Mouse (Mus musculus) yolk sac, embryonic 10.5 days (tissue): ENCODE results near the gene Rnf224.
A peak's percentile ranks its signal among the peaks of the same experiment; 100 is the strongest.

ENCODE experiments used
- DNase-seq: peaks from one replicate; pipeline ENCODE4 v3.0.0-alpha.2; 2017; ENCODE audit warnings: low spot score

Rnf224 gene

GRCm38 (mm10) chr2:25195211-25196156, 41.1 kb downstream of the Rnf224 start:
- peak; percentile 61 for DNase-seq

- no peak for DNase-seq
Observed at GRCm38 (mm10) chr2:25194486-25195171, 42.0 kb downstream of the Rnf224 start.

GRCm38 (mm10) chr2:25194006-25194405, 42.6 kb downstream of the Rnf224 start:
- no peak for DNase-seq

DNA sequence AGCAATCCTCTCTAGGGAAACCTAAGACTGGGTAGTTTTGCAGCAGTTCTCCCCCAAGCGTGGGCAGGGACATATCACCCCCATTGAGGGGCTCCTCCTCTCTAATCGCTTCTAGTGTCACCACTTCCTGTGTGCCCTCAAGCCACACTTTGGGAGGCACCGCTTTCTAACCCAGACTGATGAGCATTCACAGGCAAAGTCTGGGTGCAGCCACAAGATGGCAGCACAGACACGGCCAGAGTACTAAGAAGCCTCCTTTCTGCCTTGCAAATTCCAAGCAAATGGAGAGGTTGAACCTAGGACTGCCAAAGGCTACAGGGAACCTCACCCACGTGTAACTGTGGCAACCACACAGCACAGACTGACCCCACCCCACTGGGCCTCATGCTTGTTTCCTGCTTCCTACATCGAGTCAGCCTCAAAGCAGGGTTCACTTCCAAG, 43.2 kb downstream of the Rnf224 start:
- DNase-seq = peak; percentile 75

GRCm38 (mm10) chr2:25187841-25188240, 48.7 kb downstream of the Rnf224 start:
- DNase-seq = no peak

DNA sequence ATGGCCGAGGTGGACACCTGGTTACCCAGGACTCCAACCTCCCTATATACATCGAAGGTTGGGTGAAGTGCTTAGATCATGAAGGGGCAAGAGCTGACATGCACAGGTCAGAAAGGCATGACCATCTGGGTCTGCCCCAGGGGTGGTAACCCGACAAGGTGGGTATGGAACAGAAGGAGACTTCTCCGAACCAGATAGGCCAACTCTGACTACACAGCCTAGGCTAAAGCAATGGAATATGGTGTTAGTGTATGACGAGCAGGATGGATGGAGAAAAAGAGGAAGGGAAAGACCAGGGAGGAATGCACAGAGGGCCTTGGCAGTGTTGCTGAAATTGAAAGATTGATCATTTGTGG, 50.0 kb downstream of the Rnf224 start:
- DNase-seq = no peak

DNA sequence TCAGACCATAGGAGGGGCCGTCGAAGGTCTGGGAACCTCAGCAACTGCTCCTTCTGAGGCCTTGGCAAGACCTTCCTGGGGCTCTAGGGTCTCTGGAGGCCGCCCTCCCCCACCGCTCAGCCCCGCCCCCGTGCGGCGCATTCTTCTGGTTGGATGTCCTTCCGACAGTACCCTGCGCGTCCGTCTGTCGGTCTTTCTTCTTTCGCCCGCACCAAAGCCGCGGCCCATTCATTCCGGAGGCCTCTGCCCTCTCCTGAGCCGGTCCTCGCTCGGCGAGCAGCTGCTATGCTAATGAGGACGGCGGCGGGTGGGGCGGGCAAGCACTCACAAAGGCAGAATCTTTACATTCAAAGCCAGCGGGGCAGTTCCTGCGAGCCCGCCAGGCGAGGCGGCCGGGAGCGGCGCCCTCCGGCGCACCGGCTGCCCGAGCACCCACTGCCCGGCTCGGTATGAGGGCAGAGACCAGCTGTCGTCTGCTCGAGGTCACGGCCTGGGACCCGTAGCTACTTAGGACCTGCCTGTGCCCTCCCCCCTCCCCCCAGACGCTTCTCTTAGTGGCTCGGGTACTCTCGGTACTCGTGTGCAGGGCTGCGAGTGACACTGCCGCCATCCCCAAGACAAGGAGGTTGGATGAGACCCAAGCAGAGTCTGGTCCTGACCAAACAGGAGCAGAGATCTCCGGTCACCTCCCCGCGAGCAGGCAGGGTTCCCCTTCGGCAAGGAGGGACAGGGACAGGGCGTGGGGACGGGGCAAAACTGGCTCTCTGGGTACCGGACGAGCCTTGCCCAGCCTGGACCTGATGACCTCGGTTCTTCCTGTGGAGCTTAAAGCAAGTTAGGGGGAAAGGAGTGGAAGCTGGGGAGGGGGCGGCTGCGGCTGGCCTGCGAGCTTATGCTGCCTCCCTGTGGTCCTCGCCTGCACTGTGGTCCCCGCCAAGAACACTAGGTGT, 50.7 kb downstream of the Rnf224 start:
- DNase-seq = peak; percentile 80

DNA sequence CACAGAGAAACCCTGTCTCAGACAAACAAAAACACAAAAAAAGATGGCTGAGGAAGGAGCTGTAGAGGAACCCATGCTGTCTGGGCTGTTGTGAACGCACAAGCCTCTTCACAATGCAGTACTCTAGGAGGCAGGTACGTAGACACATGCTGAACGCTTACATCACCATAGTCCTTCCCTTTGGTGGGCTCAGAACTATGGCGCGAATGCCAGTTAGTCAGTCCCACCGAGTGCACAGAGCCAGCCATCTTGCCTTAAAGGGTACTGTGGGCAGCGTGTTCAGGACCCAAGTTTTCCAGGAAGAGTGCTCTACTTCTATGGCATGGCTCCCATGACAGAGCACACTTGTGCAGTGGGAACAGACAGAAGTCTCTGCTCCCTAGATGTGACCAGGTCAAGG, 52.1 kb downstream of the Rnf224 start:
- DNase-seq = no peak
